Mouse (Mus musculus) embryo, embryonic 11 days (tissue): Measurements from ENCODE around the gene Orai1.
"Not testable (repeated sequence)": the region's sequence is repeated elsewhere in the genome, so short reads cannot be mapped to it uniquely, and the experiment has no call there.

ENCODE experiments used
- DNase-seq: peaks from one replicate; pipeline ENCODE4 v3.0.0-alpha.2; 2015

The Orai1 gene

DNA sequence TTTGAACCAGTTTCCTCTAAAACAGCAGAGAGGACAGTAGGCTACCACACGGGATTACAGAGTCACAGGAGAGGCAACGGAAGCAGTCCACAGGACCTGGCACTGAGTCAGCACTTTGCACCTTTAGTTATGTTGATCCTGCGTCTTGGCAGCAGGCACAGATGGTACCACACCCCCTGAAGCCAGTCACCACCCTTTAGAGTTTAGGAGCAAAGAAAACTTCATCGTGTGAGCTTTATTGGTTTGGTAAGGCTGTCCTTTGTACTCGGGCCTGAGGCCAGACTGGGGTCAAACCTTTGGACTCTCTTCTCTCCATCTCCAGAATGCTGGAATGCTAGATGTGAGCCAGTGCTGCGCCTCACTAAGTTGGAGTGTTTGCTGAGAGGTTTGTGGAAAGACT is 20.7 kb downstream of the Orai1 start:
- DNase-seq: no peak

- DNase-seq: no peak
Observed at GRCm38 (mm10) chr5:123038115-123038514, 23.2 kb downstream of the Orai1 start.

- peak; percentile 68 for DNase-seq
Observed at GRCm38 (mm10) chr5:123039120-123039752, 24.4 kb downstream of the Orai1 start.

DNA sequence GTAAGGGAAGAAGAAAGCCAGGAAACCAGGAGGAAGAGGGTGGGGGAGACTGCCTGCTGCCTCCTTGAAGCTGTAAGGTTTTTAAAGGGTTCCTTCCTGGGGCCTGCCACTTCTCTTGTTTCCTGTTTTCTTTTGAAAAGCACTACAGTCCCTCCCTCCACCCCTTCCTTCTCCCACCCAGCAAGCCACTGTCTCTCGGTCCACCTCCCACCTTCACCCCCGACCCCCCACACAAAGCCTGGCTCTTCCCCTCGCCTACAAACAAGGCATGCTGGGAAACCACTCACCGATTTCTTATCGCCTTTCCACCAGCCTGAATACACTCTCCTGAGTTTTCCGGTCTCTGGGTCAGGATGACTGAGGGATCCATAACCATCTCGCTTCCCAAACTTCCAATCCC is 25.9 kb downstream of the Orai1 start:
- no peak for DNase-seq

DNA sequence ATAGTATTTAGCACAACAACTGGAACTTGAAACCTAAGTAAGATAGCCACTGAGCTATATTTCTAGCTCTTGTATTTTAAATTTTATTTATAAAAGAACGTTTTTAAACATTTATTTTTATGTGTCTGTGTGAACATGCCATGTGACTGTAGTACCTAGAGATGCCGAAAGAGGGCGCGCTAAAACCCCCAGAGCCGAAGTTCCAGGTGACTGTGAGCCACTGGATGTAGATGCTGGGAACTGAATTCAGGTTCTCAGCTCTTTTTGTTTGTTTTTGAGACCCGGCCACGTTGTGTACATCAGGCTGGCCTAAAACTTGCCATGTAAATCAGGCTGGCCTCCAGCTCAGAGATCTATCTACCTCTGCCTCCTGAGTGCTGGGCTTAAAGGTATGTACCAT is 29.0 kb downstream of the Orai1 start:
- DNase-seq: peak; percentile 44

DNA sequence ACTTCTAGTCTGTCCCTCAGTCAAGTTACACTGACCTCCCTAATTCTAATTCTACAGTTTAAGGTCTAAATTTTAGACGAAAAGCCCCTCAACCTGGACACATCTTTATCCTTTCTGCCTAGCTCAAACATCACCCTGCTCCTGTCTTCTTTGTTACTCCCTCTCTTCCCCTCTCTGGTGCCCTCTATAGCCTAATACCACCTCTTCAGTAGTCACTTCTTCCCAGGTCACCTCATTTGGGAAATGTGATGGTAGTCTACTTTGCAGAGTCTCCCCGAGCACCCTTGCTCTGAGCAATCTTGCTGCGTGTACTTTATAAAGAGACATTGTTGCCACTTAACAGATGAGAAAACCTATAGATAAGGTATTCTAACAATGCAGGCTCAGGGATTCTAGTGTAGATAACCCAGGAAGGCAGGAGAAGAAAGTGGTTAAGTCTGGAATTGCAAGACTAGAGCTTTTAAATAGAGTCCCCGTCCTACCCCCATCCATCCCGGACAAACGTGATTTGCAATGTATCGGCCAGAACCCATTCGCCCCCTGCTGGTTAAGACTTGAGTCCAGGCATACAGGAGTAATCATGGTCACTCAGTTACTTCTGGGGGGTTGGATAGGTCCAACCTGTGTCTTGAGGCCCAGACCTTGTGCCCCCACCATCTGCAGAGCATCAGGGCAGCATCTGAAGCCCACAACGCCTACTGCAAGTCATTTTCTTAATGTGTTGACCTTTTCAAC is 30.9 kb downstream of the Orai1 start:
- peak; percentile 86 for DNase-seq

DNA sequence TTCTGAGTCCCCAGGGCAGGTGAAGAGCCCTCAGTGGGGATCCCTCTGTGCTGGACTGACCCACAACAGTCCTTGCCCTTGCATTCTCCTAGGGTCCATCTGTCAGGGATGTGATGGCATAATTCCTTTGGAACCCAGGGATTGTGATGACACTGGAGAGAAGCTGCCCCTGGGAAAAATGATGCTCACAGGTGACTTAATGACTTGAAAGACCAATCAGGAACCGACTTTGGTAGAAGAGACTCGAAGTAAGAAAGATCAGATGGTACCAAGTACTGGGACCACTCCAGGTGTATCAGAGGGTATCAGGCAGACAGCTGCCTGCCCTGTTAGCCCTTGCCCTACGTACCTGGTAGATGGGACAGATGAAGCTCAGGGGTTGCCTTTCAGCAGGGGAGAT is 32.0 kb downstream of the Orai1 start, which contains the start of gene Morn3:
Morn3 (minus strand) TSS at position 101 of the 400 bp plus-strand sequence.
- DNase-seq: no peak

DNA sequence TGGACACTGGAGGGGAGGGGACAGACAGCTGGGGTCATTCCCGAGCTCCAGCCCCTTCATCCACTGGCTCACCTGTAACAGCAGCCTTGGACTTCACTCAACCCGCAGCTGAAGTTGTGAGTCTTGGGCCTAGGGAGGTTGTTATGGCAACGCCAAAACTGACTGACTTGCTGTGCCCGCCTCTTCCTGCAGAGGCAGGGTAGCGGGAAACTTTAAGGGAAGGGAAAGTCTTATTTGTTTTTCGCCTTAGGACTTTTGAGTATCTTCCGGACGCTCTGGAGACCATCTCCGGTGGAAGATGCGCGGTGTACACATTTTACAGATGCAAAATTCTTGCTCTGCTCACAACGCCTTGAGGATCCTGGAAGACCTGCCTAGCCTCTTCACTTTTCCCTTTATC is 34.4 kb downstream of the Orai1 start:
- peak; percentile 86 for DNase-seq

GRCm38 (mm10) chr5:123050918-123051317 is 36.0 kb downstream of the Orai1 start:
- DNase-seq: no peak

- no peak for DNase-seq
Observed at GRCm38 (mm10) chr5:123051736-123052135, 36.9 kb downstream of the Orai1 start.

DNA sequence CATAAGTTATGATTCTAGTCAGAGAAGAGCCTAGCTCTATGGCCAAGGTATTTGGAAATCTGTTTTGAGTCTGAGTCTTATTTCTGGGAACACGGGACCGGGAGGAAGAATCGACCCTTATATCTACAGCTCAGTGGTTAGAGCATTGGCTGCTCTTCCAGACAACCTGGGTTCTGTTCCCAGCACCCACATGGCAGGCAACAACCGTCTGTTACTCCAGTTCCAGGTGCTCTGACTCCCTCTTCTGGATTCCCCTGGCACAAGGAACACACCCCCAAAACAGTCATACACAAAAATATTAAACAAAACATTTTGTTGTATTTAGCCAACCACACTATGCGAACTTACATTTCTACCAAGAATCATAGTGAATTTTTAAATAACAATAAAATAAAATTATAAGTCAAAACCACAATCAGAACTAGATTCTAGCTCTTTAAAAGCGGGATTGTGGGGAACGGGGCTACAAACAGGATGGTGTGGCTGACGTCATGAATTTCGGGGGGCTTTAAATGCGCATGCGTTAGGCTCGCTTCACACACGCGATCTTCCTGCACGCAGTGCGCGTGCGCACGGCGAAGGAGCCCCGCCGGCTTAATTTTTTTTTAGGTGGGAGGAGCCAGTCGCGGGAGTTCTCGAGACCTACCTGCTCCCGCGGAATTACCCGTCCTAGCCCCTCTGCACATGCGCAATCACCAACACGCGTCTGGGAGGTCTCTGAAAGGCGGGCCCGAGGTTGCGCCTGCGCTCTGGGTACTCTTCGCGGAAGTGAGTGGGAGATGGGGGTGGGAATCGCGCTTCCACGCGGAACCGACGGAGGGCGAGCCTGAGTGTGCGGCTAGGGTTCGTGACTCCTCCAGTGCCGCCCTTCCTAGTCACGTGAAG is 42.7 kb downstream of the Orai1 start:
- peak; percentile 100 for DNase-seq

DNA sequence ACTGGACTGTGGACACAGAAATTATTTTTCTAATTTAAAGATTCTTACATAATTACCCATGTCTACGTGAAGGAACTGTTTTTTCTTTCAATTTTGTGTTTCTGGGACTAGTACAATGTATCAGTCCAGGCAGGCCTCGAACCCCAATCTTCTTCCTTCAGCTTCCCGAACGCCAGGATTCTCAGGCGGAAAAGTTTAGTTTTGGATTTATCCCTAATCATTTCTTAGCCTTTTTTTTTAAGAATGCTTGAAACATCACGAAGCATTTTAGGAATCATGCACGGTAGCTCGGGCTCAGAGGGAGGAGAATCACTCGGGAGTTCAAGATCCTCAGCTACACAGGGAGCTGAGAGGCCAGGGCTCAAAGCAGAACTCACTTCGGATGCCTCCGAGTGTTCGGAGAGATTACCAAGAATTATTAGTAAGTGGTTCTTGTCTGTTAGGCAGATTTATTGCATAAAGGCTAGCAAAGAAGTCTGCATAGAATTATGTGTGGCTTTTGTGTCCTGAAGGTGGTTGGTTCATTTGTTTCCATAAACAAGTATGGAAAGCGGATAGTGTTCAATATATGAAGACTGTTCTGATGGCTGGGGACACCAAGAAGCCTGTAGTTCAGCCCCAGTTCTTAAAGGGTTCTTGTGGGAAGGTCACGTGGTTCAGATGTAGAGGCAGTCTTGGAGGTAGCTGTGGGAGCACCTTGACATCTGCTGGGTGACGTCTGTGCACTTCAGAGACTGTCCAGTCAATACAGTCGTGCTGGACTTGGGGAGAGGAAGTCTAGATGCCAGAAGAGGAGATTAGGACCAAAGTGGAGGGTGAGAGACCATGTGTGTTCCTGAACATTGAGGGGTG is 43.6 kb downstream of the Orai1 start:
- DNase-seq: no peak

DNA sequence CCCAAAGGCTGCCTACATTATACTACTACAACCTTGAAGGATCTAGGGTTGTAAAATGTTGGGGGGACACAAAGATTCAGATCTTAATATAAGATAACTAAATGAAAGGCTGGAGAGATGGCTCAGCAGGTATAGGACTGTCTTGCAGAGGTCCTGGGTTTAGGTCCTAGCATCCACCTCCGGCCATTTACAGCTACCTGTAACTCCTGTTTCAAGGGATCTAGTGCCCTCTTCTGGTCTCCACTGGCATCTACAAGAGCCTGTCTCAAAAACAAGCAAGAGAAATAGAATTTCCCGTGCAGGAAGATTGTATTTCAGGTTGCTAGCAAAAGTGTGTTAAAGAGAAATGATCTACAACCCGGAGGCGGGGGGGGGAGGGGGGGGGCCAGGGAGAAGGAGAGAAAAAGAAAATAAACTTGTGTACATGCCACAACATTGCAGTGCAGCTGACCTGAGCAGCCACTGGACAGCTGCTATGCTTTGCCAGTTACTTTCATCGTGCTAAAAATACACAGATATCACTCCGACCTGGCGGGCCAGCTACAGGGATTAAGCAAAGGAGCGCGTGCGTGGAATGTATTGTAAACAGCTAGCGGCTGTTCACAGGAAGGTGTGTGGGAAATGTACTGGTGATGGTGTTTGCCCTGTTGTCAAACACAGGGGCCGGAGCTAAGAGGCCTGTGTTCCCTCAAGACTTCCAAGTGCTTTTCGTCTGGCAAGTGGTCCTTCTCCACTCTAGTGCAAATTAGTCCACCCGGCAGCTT is 45.1 kb downstream of the Orai1 start:
- DNase-seq: peak; percentile 57

DNA sequence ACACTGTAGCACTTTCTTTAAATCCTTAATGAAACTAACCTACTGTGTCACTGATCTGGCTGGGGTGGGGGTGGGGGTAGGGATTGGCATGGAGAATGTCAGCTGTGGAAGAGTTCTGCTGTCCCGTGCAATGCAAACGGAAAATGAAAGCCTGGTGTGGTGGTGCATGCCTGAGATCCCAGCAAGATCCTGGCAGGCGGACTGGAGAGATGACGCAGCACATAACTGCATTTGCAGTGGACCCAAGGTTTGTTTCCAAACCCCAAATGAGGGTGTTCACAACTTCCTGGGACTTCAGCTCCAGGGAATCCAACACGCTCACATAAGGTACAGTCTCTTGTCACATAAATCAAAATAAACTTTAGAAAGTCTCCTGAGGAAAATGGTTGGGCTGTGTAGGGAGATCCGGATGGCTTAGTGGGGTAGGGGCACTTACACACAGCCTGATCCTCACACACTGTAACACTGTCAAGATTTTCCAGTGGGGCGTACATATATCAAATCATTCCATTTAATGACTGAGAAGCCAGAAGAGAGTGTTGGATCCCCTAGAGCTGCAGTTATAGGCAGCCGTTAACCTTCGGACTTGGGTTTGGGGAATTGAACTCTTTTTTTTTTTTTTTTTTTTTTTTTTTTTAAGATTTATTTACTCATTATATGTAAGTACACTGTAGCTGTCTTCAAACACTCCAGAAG is 46.0 kb downstream of the Orai1 start:
- DNase-seq: no peak

- DNase-seq: not testable (repeated sequence)
Observed at GRCm38 (mm10) chr5:123061402-123061749, 46.5 kb downstream of the Orai1 start.

- DNase-seq: no peak
Observed at GRCm38 (mm10) chr5:123063141-123063540, 48.3 kb downstream of the Orai1 start.

- peak; percentile 91 for DNase-seq
Observed at GRCm38 (mm10) chr5:123064207-123064606, 49.3 kb downstream of the Orai1 start.

DNA sequence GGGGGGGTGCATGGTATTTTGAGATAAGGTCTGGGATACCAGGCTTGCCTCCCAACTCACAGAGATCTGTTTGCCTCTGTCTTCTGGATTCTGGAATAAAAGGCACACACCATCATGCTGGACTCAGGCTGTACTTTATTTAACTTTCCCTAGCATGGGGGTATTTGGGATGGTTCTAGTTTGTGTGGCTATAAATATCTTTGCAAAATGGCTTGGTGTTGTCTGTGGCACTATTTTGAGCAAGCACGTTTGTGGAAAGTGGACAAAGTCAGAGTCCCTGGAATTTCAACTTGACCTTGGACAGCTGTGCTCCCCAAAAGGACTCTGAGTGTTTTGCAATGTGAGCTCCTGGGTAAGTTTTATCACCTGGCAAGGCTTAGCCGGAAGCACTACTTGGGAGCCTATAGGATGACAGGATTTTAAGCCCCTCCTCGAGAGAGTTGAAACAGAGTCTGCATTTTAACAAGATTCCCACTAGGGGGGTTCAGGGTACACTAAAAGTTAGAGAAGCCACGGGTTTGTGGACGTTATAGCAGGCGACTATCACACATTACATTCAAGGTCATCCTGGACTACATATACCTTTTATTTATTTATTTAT is 52.6 kb downstream of the Orai1 start:
- DNase-seq: peak; percentile 74

DNA sequence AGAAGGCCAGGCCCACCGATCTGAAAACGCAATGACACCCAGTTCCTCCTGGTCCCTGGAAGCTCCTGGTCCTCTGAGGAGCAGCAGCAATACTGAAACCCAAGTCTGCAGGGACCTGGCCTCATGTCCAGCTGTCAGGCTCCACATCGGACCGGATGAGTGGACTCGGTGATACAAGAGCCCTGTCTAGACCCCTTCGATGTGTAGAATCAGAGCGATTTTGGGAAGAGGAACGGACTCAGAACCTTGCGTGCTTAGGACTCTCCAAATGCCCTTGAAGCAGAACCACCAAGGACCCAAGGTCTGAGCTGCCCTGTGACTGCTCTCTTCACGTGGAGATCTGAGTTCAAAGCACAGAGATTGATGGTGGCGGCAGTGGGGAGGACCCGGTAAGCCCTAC is 53.2 kb downstream of the Orai1 start, which contains the start of gene Tmem120b:
Tmem120b (plus strand) TSS at position 301 of the 400 bp plus-strand sequence.
- no peak for DNase-seq

DNA sequence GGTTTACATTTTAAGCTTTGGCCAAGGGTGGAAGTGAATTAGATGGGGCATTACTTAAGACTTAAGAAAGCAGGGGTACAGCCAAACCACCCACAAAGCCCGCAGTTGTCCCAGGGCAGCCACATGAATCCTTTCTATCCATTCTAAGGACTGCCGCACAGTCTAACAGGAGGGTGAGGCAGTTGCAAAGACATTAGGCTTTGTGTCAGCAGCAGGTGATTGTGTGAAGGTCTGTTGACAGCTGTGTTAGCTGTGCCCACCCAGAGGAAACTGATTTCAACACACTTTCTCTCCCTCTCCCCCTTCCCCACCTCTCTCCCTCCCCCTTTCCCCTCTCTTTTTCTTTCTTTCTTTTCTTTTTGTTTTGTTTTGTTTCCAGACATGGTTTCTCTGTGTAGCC is 53.8 kb downstream of the Orai1 start:
- no peak for DNase-seq
